Mouse (Mus musculus): ENCODE measurements around the gene Mreg. TPM values are rescaled to one million over a fixed set of nuclear protein-coding genes. Genes with fewer than 3 reads are reported as not detected.

Mreg gene
- total and polyA plus RNA-seq, 2 experiments = 19.5 to 43.1 TPM

GRCm38 (mm10) chr1:72203204-72203603 lies 8.9 kb downstream of the Mreg start:
- no peak for TF ChIP-seq CTCF (IDR thresholded peaks at IDR 0.05; ENCODE audit: low read depth, low read length)
- no peak for TF ChIP-seq POLR2A (IDR thresholded peaks at IDR 0.05; ENCODE audit: extremely low read depth, insufficient read depth, low read length)
- no peak overlapping the region for H3K9ac ChIP-seq (ENCODE audit: low read depth, low read length)
- peaks cover 4% of the 10 kb centered on the region for H3K4me1 ChIP-seq (ENCODE audit: control insufficient read depth, insufficient read depth, low read length)
- H3K79me2 ChIP-seq (ENCODE audit: control insufficient read depth, insufficient read depth, low read length) = peaks cover 38% of the 10 kb centered on the region
- H3K36me3 ChIP-seq (ENCODE audit: control insufficient read depth, insufficient read depth, low read length) = no peaks in the 10 kb centered on the region
- H3K27me3 ChIP-seq (ENCODE audit: control insufficient read depth, insufficient read depth, low read length) = no peaks in the 10 kb centered on the region
- no peak overlapping the region for H3K27ac ChIP-seq (replicated peaks; ENCODE audit: insufficient read depth, low read depth, low read length)
- H3K4me3 ChIP-seq (ENCODE audit: insufficient read depth, low read depth, low read length) = no peak overlapping the region
- WGBS = 87% methylated on average over 9 of the region's 9 CpGs
- DNase-seq (ENCODE audit: extremely low read depth, low read depth, low spot score) = no peak

- Histone ChIP-seq H3K36me3 (ENCODE audit: control insufficient read depth, insufficient read depth, low read length) (no peaks in the 10 kb centered on the region), H3K79me2 (ENCODE audit: control insufficient read depth, insufficient read depth, low read length) (peaks cover 38% of the 10 kb centered on the region), H3K27me3 (ENCODE audit: control insufficient read depth, insufficient read depth, low read length) (no peaks in the 10 kb centered on the region), H3K27ac (replicated peaks; ENCODE audit: insufficient read depth, low read depth, low read length) (no peak overlapping the region), H3K4me1 (ENCODE audit: control insufficient read depth, insufficient read depth, low read length) (peaks cover 4% of the 10 kb centered on the region), H3K4me3 (ENCODE audit: insufficient read depth, low read depth, low read length) (no peak overlapping the region), H3K9ac (ENCODE audit: low read depth, low read length) (no peak overlapping the region)
- DNase-seq (ENCODE audit: extremely low read depth, low read depth, low spot score) = no peak
- 91% methylated on average over 7 of the region's 7 CpGs for WGBS
- TF ChIP-seq CTCF (IDR thresholded peaks at IDR 0.05; ENCODE audit: low read depth, low read length) = no peak
- no peak for TF ChIP-seq POLR2A (IDR thresholded peaks at IDR 0.05; ENCODE audit: extremely low read depth, insufficient read depth, low read length)
Observed at GRCm38 (mm10) chr1:72202705-72203104, 9.4 kb downstream of the Mreg start.

DNA sequence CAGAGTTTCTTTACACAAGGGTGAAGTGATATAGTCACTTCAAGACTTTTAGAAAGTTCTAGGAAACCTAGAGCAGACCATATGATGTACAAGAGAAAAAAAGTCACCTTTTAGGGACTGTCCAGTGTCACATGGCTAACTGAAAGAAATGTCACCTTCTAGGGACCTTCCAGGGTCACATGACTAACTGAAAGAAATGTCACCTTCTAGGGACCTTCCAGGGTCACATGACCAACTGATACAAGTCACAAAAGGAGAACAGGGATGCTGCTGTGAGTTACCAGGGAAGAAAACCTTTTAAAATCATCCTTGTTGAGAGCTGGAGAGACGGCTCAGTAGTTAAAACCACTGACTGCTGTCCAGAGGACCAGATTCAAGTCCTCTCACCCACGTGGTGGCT lies 10.0 kb downstream of the Mreg start:
- H3K9ac ChIP-seq (ENCODE audit: low read depth, low read length) = no peak overlapping the region
- H3K4me1 ChIP-seq (ENCODE audit: control insufficient read depth, insufficient read depth, low read length) = peaks cover 4% of the 10 kb centered on the region
- H3K27me3 ChIP-seq (ENCODE audit: control insufficient read depth, insufficient read depth, low read length) = no peaks in the 10 kb centered on the region
- 86% methylated on average over 2 of the region's 2 CpGs for WGBS
- DNase-seq (ENCODE audit: extremely low read depth, low read depth, low spot score) = no peak
- no peak overlapping the region for H3K27ac ChIP-seq (replicated peaks; ENCODE audit: insufficient read depth, low read depth, low read length)
- no peaks in the 10 kb centered on the region for H3K36me3 ChIP-seq (ENCODE audit: control insufficient read depth, insufficient read depth, low read length)
- peaks cover 41% of the 10 kb centered on the region for H3K79me2 ChIP-seq (ENCODE audit: control insufficient read depth, insufficient read depth, low read length)
- no peak overlapping the region for H3K4me3 ChIP-seq (ENCODE audit: insufficient read depth, low read depth, low read length)
- TF ChIP-seq CTCF (IDR thresholded peaks at IDR 0.05; ENCODE audit: low read depth, low read length) (no peak), POLR2A (IDR thresholded peaks at IDR 0.05; ENCODE audit: extremely low read depth, insufficient read depth, low read length) (no peak)

DNA sequence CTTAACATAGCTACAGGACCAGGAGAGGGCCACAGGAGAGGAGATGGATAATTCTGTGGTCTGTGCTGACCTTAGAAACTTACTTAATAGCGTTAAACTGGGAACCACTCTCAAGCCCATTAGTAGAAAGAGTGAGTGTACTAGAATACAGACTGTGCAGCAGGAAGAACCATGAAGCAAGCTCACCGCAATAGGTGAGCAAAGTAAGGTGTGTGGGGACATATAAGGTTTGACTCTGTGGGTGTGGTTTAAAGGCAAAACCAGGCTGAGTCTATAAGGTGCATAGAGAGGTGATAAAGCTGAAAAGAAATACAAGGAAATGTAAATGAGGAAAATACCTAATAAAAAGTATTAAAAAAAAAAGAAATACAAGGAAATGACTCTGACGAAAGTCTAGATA lies 11.0 kb downstream of the Mreg start:
- DNase-seq (ENCODE audit: extremely low read depth, low read depth, low spot score) = no peak
- H3K27ac ChIP-seq (replicated peaks; ENCODE audit: insufficient read depth, low read depth, low read length) = no peak overlapping the region
- peaks cover 4% of the 10 kb centered on the region for H3K4me1 ChIP-seq (ENCODE audit: control insufficient read depth, insufficient read depth, low read length)
- H3K9ac ChIP-seq (ENCODE audit: low read depth, low read length) = no peak overlapping the region
- peaks cover 39% of the 10 kb centered on the region for H3K79me2 ChIP-seq (ENCODE audit: control insufficient read depth, insufficient read depth, low read length)
- H3K36me3 ChIP-seq (ENCODE audit: control insufficient read depth, insufficient read depth, low read length) = no peaks in the 10 kb centered on the region; the same call in 1 of the 2 replicates
- TF ChIP-seq POLR2A (IDR thresholded peaks at IDR 0.05; ENCODE audit: extremely low read depth, insufficient read depth, low read length) = no peak
- TF ChIP-seq CTCF (IDR thresholded peaks at IDR 0.05; ENCODE audit: low read depth, low read length) = no peak
- no peak overlapping the region for H3K4me3 ChIP-seq (ENCODE audit: insufficient read depth, low read depth, low read length)
- 93% methylated on average over 3 of the region's 3 CpGs for WGBS
- no peaks in the 10 kb centered on the region for H3K27me3 ChIP-seq (ENCODE audit: control insufficient read depth, insufficient read depth, low read length)

DNA sequence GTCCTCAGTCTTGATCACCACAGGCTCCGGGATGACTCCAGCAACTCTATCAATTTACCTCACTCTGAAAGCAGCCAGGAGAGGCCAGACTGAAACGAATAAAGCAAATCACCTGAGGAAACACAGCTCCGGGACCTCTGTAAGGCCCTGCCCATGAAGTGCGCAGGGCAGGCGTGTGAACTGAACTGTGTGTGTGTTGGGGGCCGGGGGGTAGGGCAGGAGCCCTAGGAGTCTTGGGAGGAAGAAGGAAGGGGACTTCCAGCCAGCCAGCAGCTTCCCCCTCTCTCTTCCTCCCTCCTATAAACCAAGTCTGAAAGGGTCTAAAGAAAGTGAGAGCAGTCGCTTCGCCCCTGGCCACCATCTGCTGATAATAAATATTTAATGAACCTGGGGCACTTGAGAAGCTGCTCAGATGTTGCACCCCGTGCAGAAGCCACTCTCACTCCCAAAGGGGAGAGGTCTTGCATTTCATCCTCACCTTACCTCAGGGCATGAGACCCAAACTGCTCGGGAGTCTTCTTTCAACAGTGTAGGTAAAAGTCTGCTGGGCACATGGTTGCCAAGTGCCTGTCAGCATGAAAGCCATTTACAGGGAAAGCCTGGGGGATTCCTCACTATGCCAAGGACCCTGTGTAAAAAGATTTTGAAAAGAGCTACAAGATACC lies 13.8 kb downstream of the Mreg start:
- no peak for DNase-seq (ENCODE audit: extremely low read depth, low read depth, low spot score)
- no peak for TF ChIP-seq CTCF (IDR thresholded peaks at IDR 0.05; ENCODE audit: low read depth, low read length)
- Histone ChIP-seq H3K4me3 (ENCODE audit: insufficient read depth, low read depth, low read length) (no peak overlapping the region), H3K79me2 (ENCODE audit: control insufficient read depth, insufficient read depth, low read length) (peaks cover 42% of the 10 kb centered on the region), H3K4me1 (ENCODE audit: control insufficient read depth, insufficient read depth, low read length) (peaks cover 4% of the 10 kb centered on the region), H3K27ac (replicated peaks; ENCODE audit: insufficient read depth, low read depth, low read length) (no peak overlapping the region), H3K27me3 (ENCODE audit: control insufficient read depth, insufficient read depth, low read length) (no peaks in the 10 kb centered on the region), H3K36me3 (ENCODE audit: control insufficient read depth, insufficient read depth, low read length) (peaks cover 3% of the 10 kb centered on the region; the same call in 1 of the 2 replicates), H3K9ac (ENCODE audit: low read depth, low read length) (no peak overlapping the region)
- WGBS = 81% methylated on average over 10 of the region's 10 CpGs

DNA sequence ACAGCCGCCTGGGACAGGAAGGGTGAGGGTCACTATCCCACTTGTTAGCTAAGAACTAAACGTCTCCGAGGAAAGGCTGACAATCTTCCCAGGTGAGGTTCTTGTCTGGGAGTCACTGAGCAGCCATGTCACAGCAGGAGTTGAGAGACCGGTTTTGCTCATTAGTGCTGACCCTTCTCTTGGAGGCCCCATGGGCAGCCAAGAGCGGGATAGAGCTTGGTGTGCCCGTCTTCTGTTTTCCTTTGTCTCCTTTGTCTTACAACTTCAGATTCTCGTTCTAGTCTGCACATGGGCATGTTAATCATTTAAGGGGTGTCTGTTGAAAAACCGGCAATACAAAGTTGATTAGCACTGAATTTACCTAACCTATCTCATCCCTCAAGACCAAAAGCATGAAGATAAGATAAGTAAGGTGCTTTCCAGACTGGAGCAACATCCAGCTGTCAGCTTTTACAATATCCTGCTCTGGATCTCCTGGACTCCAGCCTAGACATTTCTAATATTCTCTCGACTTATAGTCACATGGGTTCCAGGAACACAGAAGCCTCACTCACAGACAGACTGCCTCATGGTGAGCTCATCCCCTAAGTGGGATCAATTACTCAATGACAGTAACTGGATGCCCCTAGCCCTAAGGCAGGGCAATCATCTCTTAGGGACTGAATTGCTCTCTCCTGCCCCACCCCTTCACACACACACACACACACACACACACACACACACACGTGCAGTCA lies 15.3 kb downstream of the Mreg start:
- Histone ChIP-seq H3K4me3 (ENCODE audit: insufficient read depth, low read depth, low read length) (no peak overlapping the region), H3K4me1 (ENCODE audit: control insufficient read depth, insufficient read depth, low read length) (peaks cover 4% of the 10 kb centered on the region), H3K9ac (ENCODE audit: low read depth, low read length) (no peak overlapping the region), H3K27me3 (ENCODE audit: control insufficient read depth, insufficient read depth, low read length) (no peaks in the 10 kb centered on the region), H3K27ac (replicated peaks; ENCODE audit: insufficient read depth, low read depth, low read length) (no peak overlapping the region), H3K79me2 (ENCODE audit: control insufficient read depth, insufficient read depth, low read length) (peaks cover 32% of the 10 kb centered on the region), H3K36me3 (ENCODE audit: control insufficient read depth, insufficient read depth, low read length) (peaks cover 4% of the 10 kb centered on the region; the same call in 1 of the 2 replicates)
- TF ChIP-seq POLR2A (IDR thresholded peaks at IDR 0.05; ENCODE audit: extremely low read depth, insufficient read depth, low read length) (no peak), CTCF (IDR thresholded peaks at IDR 0.05; ENCODE audit: low read depth, low read length) (no peak)
- WGBS = 67% methylated on average over 10 of the region's 10 CpGs
- DNase-seq (ENCODE audit: extremely low read depth, low read depth, low spot score) = no peak

All from liver, adult 2 months (tissue).